Mouse (Mus musculus): Measurements from ENCODE around the gene Tmem91.

Tmem91 gene

DNA sequence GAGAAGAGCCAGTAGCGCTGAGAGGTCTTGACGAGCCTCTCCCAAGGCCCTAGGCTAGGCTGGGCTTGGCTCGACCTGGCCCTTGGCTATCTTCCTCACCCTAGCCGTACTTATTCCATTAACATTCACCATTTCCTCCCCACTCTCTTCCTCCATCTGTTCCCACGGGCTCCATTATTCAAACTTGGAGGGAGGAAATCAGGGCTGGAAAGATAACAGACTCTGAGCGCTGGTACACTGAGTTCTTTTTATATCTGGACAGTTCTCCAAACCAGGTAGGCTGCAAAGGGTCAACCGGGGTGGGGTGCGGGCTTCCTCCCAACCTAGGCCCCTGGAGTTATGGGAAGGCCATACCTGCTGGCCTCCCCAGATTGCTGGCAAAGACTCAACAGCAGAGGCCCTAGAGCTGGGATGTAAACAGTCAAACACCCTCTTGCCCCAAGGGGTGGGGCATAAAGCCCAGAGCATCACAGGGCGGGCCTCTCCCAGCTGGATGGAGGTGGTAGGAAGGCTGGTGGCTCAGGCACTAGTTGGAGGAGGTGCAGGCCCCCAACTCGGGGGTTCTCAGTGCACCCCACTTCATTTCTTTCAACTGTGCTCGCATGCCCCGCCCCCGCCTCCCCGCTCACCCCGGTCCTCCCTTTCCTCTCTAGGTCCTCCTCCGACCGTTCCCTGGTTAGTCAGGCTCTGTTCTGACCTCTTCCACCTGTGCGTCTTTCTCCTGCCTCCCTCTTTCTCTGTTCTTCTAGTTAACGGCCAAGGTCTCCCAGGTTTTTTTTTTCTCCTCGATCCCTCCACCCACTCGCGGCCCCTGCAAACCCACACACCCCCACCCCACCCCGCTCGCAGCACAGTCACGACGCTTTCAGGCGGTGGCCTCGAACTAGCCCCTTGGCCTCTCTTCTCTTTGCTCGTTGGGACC is 48.2 kb downstream of the Tmem91 start, which contains the start of gene B3gnt8:
Gene B3gnt8 (plus strand): TSS at position 146 of the 922 bp plus-strand sequence.
- DNase-seq (ENCODE audit: low read depth, low spot score), result peak; percentile 30

- peak; percentile 57 for DNase-seq (ENCODE audit: low read depth, low spot score)
Measured at GRCm38 (mm10) chr7:25625594-25626250, 49.2 kb downstream of the Tmem91 start.

DNA sequence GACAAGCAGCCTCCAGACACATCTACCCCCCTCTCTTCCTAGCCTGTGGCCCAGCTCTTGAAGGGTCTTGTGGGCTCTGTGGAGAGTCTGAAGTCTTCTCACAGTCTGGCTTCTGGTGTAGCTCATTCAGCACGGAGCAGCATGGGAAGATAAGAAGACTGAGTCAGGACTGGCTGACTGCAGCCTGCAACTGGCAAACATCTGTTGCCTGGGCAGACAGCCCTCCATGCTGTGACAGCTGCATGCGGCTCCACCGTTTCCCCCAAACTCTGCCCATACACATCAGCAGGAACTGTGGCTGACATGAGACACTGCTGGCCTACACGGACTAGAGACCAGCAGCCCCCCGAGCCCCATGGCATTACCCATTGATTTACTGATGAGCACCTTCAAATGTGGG is 50.1 kb downstream of the Tmem91 start:
- no peak for DNase-seq (ENCODE audit: low read depth, low spot score)

- DNase-seq (ENCODE audit: low read depth, low spot score), result no peak
Measured at GRCm38 (mm10) chr7:25623857-25624370, 51.1 kb downstream of the Tmem91 start.

DNA sequence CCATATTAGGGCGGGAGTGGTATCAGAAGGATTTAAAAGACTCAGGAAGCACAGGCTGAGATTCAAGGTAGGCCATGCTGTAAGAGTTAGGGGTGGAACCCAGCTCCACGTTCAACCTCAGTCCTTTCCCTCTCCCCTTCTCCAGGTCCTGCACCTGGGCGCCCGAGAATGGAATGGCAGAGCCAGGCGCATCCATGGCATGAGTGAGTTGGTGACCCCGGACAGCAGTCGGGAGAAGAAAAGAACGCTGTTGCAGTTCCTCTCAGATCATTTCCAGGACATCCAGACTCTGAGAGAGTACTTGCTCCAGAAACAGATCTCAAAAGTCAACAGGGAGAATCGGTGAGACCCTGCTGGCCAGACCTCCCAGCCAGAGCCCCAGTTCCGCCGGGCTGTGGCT is 54.2 kb downstream of the Tmem91 start:
- no peak for DNase-seq (ENCODE audit: low read depth, low spot score)

DNA sequence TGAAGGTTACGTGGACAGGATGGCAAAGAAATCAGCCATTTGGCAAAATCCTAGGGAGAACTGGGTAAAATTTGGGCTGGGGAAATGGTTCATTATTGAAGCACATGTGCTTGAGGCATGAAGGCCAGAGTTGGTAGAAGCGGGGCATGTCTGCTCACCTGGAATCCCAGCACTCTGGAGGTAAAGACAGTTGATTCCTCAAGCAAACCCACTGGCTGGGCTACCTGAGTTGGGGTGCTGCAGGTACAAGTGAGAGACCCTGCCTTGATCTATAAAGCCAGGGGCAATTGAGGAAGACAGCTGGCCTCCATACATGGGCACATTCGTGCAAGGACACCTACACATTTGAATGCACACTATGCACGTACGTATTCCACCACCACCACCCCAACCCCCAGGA is 54.9 kb downstream of the Tmem91 start:
- DNase-seq (ENCODE audit: low read depth, low spot score), result no peak

GRCm38 (mm10) chr7:25619722-25619991 is 55.3 kb downstream of the Tmem91 start:
- no peak for DNase-seq (ENCODE audit: low read depth, low spot score)
